Mouse (Mus musculus) forebrain, embryonic 11.5 days (tissue): ENCODE results near the gene Ttc27. TPM values are rescaled to one million over a fixed set of nuclear protein-coding genes. Genes with fewer than 3 reads are reported as not detected.

ENCODE experiments used
- ATAC-seq: fragments of 200-750 bp; cut with Nextera tagmentation; replicated peaks from 2 replicates; pipeline ENCODE4 v1.8.0; 2017; ENCODE audit warnings: moderate TSS enrichment; ENCODE audit not compliant: low FRiP score
- DNase-seq: peaks from one replicate; pipeline ENCODE4 v3.0.0-alpha.2; 2017; ENCODE audit warnings: low spot score
- H3K27ac ChIP-seq: fragments of 300-500 bp; sonication (generic); 2 replicates; pipeline ENCODE4 v1.5.1; 2014; ENCODE audit warnings: low read depth, low read length
- H3K27me3 ChIP-seq: fragments of 300-500 bp; sonication (generic); 2 replicates; pipeline ENCODE4 v1.6.1; 2014; ENCODE audit warnings: mild to moderate bottlenecking, low read length, mixed read lengths; ENCODE audit not compliant: control insufficient read depth, insufficient read depth
- H3K36me3 ChIP-seq: fragments of 300-500 bp; sonication (generic); 2 replicates; pipeline ENCODE4 v1.6.1; 2014; ENCODE audit warnings: mild to moderate bottlenecking, low read length, moderate library complexity, mixed read lengths; ENCODE audit not compliant: control insufficient read depth, insufficient read depth
- H3K4me1 ChIP-seq: fragments of 300-500 bp; sonication (generic); replicated peaks from 2 replicates; pipeline ENCODE4 v1.6.1; 2014; ENCODE audit warnings: low read length, mixed read lengths; ENCODE audit not compliant: control insufficient read depth, insufficient read depth
- H3K4me2 ChIP-seq: fragments of 300-500 bp; sonication (generic); 2 replicates; pipeline ENCODE4 v1.6.1; 2014; ENCODE audit warnings: low read depth, mild to moderate bottlenecking, low read length, moderate library complexity, mixed read lengths; ENCODE audit not compliant: severe bottlenecking
- H3K4me3 ChIP-seq: fragments of 300-500 bp; sonication (generic); 2 replicates; pipeline ENCODE4 v1.5.1; 2014; ENCODE audit warnings: low read depth, low read length
- H3K9ac ChIP-seq: fragments of 300-500 bp; sonication (generic); 2 replicates; pipeline ENCODE4 v1.6.1; 2014; ENCODE audit warnings: low read length
- H3K9me3 ChIP-seq: fragments of 300-500 bp; sonication (generic); 2 replicates; pipeline ENCODE4 v1.6.1; 2016; ENCODE audit warnings: low read length, mixed read lengths; ENCODE audit not compliant: control insufficient read depth
- WGBS: fragments of 180-500 bp; shearing (Covaris S2); extraction: QIAGEN DNeasy Blood & Tissue Kit; methylation state at CpG from one replicate; pipeline ENCODE4 v1.1.7; 2014; 5-methylcytosine and 5-hydroxymethylcytosine counted together
- polyA plus RNA-seq: library from polyadenylated mRNA; unstranded; fragments of >200 nt; fragmentation: Nextera tagmentation; extraction: Ambion mirVana; gene quantifications from 2 replicates; pipeline ENCODE4 v1.2.1, GENCODE M21; 2014

Ttc27 gene
- polyA plus RNA-seq, 1 experiment from 2014 or later, result 26.1 TPM

DNA sequence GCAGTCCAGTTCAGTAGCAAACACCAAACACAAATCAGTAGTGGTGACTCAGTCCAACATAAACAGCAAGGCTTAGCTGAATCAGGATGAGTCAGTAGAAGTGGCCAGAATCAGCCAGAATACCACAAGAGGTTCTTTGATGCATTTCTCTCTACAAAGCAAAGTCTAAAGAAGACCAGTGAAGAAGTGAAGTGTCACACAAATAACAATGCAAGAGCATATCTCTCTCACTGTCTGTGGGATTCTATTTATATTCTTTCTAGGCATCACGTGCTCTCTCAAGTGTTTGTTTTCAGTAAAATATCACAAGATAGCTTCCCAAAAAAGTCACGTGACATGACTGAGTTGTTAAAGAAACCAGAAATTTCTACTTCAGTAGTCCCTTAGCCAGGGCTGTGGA is 102.2 kb downstream of the Ttc27 start:
- H3K9me3 ChIP-seq, result no peaks in the 10 kb centered on the region
- DNase-seq (no peak), ATAC-seq (no peak)
- no peak overlapping the region for H3K27ac ChIP-seq
- H3K4me2 ChIP-seq, result no peak overlapping the region
- H3K4me1 ChIP-seq, result no peaks in the 10 kb centered on the region
- no peak overlapping the region for H3K9ac ChIP-seq
- no peaks in the 10 kb centered on the region for H3K27me3 ChIP-seq
- WGBS, result 88% methylated on average over 2 of the region's 2 CpGs
- no peaks in the 10 kb centered on the region for H3K36me3 ChIP-seq
- no peak overlapping the region for H3K4me3 ChIP-seq

GRCm38 (mm10) chr17:74830851-74831250 is 113.3 kb downstream of the Ttc27 start:
- DNase-seq (no peak), ATAC-seq (no peak)
- H3K4me2 ChIP-seq, result no peak overlapping the region
- H3K27ac ChIP-seq, result no peak overlapping the region
- H3K36me3 ChIP-seq, result no peaks in the 10 kb centered on the region
- WGBS, result 84% methylated on average over 2 of the region's 2 CpGs
- H3K4me3 ChIP-seq, result no peak overlapping the region
- no peaks in the 10 kb centered on the region for H3K9me3 ChIP-seq
- no peaks in the 10 kb centered on the region for H3K27me3 ChIP-seq
- H3K9ac ChIP-seq, result no peak overlapping the region
- H3K4me1 ChIP-seq, result no peaks in the 10 kb centered on the region

- no peak overlapping the region for H3K27ac ChIP-seq
- ATAC-seq (no peak), DNase-seq (no peak)
- WGBS, result 83% methylated on average over 3 of the region's 3 CpGs
- H3K9ac ChIP-seq, result no peak overlapping the region
- no peaks in the 10 kb centered on the region for H3K9me3 ChIP-seq
- no peaks in the 10 kb centered on the region for H3K27me3 ChIP-seq
- H3K4me2 ChIP-seq, result no peak overlapping the region
- H3K4me3 ChIP-seq, result no peak overlapping the region
- no peaks in the 10 kb centered on the region for H3K36me3 ChIP-seq
- no peaks in the 10 kb centered on the region; the same call in 1 of the 2 replicates for H3K4me1 ChIP-seq
These were observed 124.2 kb downstream of the Ttc27 start for GRCm38 (mm10) chr17:74841721-74842120.

DNA sequence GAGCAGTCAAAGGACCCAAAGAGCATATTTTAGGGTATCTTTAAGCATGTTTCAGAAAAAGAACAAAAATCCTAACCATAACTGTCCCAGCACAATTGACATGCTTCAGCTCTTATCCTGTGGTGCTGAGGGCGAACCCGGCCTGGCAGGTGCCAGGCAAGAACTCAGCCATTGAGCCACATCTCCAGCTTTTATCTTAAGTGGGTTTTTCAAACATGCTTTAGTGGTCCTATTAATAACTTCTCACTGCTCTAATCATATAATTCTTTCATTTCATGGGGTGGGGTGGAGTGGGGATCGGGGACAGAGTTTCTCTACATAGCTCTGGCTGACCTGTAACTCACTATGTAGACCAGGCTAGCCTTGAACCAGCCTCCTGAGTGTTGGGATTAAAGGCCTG is 125.1 kb downstream of the Ttc27 start:
- ATAC-seq (no peak), DNase-seq (no peak)
- Histone ChIP-seq H3K27me3 (no peaks in the 10 kb centered on the region), H3K36me3 (no peaks in the 10 kb centered on the region), H3K4me1 (no peaks in the 10 kb centered on the region; the same call in 1 of the 2 replicates), H3K9ac (no peak overlapping the region), H3K4me2 (no peak overlapping the region), H3K9me3 (no peaks in the 10 kb centered on the region), H3K4me3 (no peak overlapping the region), H3K27ac (no peak overlapping the region)
- WGBS, result 92% methylated on average over 3 of the region's 3 CpGs

- ATAC-seq (no peak), DNase-seq (no peak)
- no peaks in the 10 kb centered on the region; the same call in 1 of the 2 replicates for H3K4me1 ChIP-seq
- H3K27ac ChIP-seq, result no peak overlapping the region
- H3K9me3 ChIP-seq, result no peaks in the 10 kb centered on the region
- H3K4me2 ChIP-seq, result no peak overlapping the region
- H3K4me3 ChIP-seq, result no peak overlapping the region
- no peaks in the 10 kb centered on the region for H3K27me3 ChIP-seq
- no peaks in the 10 kb centered on the region for H3K36me3 ChIP-seq
- 88% methylated on average over 6 of the region's 6 CpGs for WGBS
- H3K9ac ChIP-seq, result no peak overlapping the region
These were observed 126.0 kb downstream of the Ttc27 start for GRCm38 (mm10) chr17:74843486-74843885.

GRCm38 (mm10) chr17:74846031-74846891 is 128.7 kb downstream of the Ttc27 start:
- H3K9ac ChIP-seq, result no peak overlapping the region
- ATAC-seq, result peak; percentile 55; the same call in 1 of the 2 replicates

GRCm38 (mm10) chr17:74850216-74850615 is 132.7 kb downstream of the Ttc27 start:
- no peaks in the 10 kb centered on the region; the same call in 1 of the 2 replicates for H3K4me1 ChIP-seq
- H3K4me2 ChIP-seq, result no peak overlapping the region
- ATAC-seq (no peak), DNase-seq (no peak)
- no peaks in the 10 kb centered on the region for H3K27me3 ChIP-seq
- no peak overlapping the region for H3K9ac ChIP-seq
- H3K27ac ChIP-seq, result no peak overlapping the region
- WGBS, result 89% methylated on average over 3 of the region's 3 CpGs
- H3K4me3 ChIP-seq, result no peak overlapping the region
- H3K9me3 ChIP-seq, result no peaks in the 10 kb centered on the region
- H3K36me3 ChIP-seq, result no peaks in the 10 kb centered on the region

More at GRCm38 (mm10) chr17:74846031-74846891, 128.7 kb downstream of the Ttc27 start:
- no peak for DNase-seq
- no peak overlapping the region for H3K4me3 ChIP-seq
- no peaks in the 10 kb centered on the region for H3K36me3 ChIP-seq
- H3K4me2 ChIP-seq, result no peak overlapping the region
- no peaks in the 10 kb centered on the region for H3K9me3 ChIP-seq
- no peak overlapping the region for H3K27ac ChIP-seq
- 51% methylated on average over 10 of the region's 10 CpGs for WGBS
- no peaks in the 10 kb centered on the region for H3K27me3 ChIP-seq
- H3K4me1 ChIP-seq, result no peaks in the 10 kb centered on the region; the same call in 1 of the 2 replicates

DNA sequence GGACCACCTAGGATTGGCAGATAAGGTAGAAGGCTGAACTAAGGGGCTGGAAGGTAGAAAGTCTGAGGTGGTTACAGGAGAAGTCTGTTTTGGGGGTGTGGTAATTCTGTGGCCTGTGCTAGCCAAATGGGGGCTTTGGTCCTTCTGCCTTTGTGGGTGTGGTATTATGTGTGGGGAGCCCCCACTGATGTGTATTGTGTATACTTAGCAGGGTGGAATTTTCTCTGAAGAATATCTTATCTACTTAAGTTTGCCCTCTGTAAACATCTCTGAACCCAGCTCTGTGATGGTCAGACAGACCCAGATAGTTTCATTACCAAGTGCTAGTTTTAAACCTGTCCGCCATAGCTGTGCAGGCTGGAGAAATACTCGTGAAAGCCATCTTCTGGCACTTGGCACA is 141.8 kb downstream of the Ttc27 start:
- no peaks in the 10 kb centered on the region for H3K36me3 ChIP-seq
- H3K27ac ChIP-seq, result no peak overlapping the region
- no peak for ATAC-seq
- H3K9ac ChIP-seq, result no peak overlapping the region
- H3K9me3 ChIP-seq, result no peaks in the 10 kb centered on the region
- no peak overlapping the region for H3K4me2 ChIP-seq
- H3K27me3 ChIP-seq, result no peaks in the 10 kb centered on the region
- no peaks in the 10 kb centered on the region for H3K4me1 ChIP-seq
- H3K4me3 ChIP-seq, result no peak overlapping the region
- DNase-seq, result no peak
- 71% methylated on average over 2 of the region's 2 CpGs for WGBS
